Mouse (Mus musculus): ENCODE data around the gene Slc10a1.

DNA sequence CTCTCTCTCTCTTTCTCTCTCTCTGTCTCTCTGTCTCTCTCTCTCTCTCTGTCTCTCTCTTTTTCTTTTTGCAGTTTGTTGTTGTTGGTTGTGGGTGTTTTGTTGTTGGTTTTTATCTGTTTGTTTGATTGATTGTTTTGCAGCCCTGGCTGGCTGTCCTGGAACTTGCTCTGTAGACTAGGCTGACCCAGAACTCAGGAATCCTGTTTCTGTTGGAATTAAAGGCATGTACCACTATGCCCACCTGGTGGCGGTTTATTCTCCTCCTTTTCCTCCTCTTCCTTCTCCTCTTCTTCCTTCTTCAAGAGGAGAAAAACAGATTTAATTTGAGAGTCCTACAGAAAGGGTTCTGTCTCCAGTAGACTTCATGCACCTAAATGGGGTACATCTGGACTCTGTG lies 41.0 kb downstream of the Slc10a1 start:
- TF ChIP-seq TAL1 (IDR thresholded peaks at IDR 0.05; ENCODE audit: low read length) (no peak), GATA1 (IDR thresholded peaks at IDR 0.05; ENCODE audit: low read length) (no peak)
